Mouse (Mus musculus): ENCODE data around the gene Slc9a9. TPM values are rescaled to one million over a fixed set of nuclear protein-coding genes. Genes with fewer than 3 reads are reported as not detected.
A peak's percentile ranks its signal among the peaks of the same experiment; 100 is the strongest.

Gene Slc9a9
- polyA plus RNA-seq, 1 experiment from 2014 or later = 4.4 TPM

DNA sequence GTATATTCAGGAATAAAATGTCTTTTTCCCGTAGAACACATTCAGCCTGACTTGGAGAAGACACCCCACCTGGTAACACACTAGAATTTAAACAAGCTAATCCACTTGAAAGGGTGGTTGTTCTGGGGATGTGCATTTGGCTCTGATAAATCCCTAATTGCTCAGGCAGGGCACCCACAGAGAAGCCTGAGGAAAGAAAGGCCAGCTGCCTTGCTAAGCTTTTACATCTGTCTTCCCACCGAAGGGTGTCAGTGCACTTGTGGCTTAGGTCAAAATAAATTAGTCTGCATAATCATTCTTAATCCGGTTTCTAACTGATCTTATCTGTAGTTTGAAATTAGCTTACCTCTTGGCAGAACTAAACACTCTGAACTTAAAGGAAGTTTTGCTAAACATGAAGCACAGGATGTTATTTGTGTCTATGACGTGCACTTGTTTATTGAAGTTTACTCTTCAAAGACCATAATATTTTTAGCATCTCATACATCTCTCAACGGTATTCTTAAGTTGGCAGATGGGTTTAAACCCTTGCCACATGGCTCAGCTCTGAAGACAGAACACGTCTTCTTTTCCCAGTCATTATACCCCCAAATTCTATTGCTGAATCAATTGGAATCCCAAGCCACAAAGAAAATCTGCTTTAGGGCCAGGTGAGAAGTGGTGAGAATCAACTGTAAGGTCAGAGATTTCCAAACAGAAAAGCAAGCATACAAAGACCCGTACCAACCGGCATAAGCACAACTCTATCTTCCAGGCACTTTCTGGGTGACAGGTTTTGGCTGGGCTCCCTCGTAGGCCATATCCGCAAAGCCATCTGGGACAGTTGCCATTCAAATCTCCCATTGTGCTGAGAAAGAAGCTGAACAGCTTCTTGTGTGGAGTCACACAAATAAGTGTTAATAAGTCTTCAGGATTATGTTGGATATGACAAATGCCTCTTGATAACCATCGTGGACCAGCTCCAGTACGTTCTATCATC is 443.7 kb downstream of the Slc9a9 start:
- Histone ChIP-seq H3K36me3 (ENCODE audit: control insufficient read depth, insufficient read depth, low read length) (no peaks in the 10 kb centered on the region), H3K27ac (ENCODE audit: low read depth, low read length) (no peak overlapping the region), H3K9ac (ENCODE audit: low read depth, low read length) (no peak overlapping the region), H3K4me3 (ENCODE audit: low read length) (no peak overlapping the region), H3K27me3 (ENCODE audit: control insufficient read depth, insufficient read depth, low read length) (no peaks in the 10 kb centered on the region), H3K4me1 (ENCODE audit: control insufficient read depth, insufficient read depth, low read length) (no peaks in the 10 kb centered on the region), H3K9me3 (ENCODE audit: control insufficient read depth, low read length) (no peaks in the 10 kb centered on the region), H3K4me2 (replicated peaks; ENCODE audit: low read depth, low read length) (no peak overlapping the region)
- no peak for ATAC-seq (ENCODE audit: low FRiP score, low TSS enrichment)
- 72% methylated on average over 12 of the region's 12 CpGs for WGBS

- 30% methylated on average over 4 of the region's 4 CpGs for WGBS
- Histone ChIP-seq H3K4me3 (ENCODE audit: low read length) (no peak overlapping the region), H3K4me2 (replicated peaks; ENCODE audit: low read depth, low read length) (no peak overlapping the region), H3K27me3 (ENCODE audit: control insufficient read depth, insufficient read depth, low read length) (no peaks in the 10 kb centered on the region), H3K9ac (ENCODE audit: low read depth, low read length) (no peak overlapping the region), H3K9me3 (ENCODE audit: control insufficient read depth, low read length) (no peaks in the 10 kb centered on the region), H3K27ac (ENCODE audit: low read depth, low read length) (no peak overlapping the region), H3K36me3 (ENCODE audit: control insufficient read depth, insufficient read depth, low read length) (no peaks in the 10 kb centered on the region), H3K4me1 (ENCODE audit: control insufficient read depth, insufficient read depth, low read length) (peaks cover 10% of the 10 kb centered on the region; the same call in 1 of the 2 replicates)
- ATAC-seq (ENCODE audit: low FRiP score, low TSS enrichment) = no peak
Observed at GRCm38 (mm10) chr9:95120062-95120461, 450.4 kb downstream of the Slc9a9 start.

- Histone ChIP-seq H3K27ac (ENCODE audit: low read depth, low read length) (no peak overlapping the region), H3K4me2 (replicated peaks; ENCODE audit: low read depth, low read length) (0 out of 2 replicates have a peak overlapping the region, but pooled peaks have one; percentile 2), H3K27me3 (ENCODE audit: control insufficient read depth, insufficient read depth, low read length) (no peaks in the 10 kb centered on the region), H3K4me1 (ENCODE audit: control insufficient read depth, insufficient read depth, low read length) (peaks cover 10% of the 10 kb centered on the region; the same call in 1 of the 2 replicates), H3K9ac (ENCODE audit: low read depth, low read length) (no peak overlapping the region), H3K4me3 (ENCODE audit: low read length) (no peak overlapping the region), H3K9me3 (ENCODE audit: control insufficient read depth, low read length) (no peaks in the 10 kb centered on the region), H3K36me3 (ENCODE audit: control insufficient read depth, insufficient read depth, low read length) (no peaks in the 10 kb centered on the region)
- peak; percentile 95 for ATAC-seq (ENCODE audit: low FRiP score, low TSS enrichment)
- 19% methylated on average over 11 of the region's 11 CpGs for WGBS
Observed at GRCm38 (mm10) chr9:95121151-95121835, 451.6 kb downstream of the Slc9a9 start.

DNA sequence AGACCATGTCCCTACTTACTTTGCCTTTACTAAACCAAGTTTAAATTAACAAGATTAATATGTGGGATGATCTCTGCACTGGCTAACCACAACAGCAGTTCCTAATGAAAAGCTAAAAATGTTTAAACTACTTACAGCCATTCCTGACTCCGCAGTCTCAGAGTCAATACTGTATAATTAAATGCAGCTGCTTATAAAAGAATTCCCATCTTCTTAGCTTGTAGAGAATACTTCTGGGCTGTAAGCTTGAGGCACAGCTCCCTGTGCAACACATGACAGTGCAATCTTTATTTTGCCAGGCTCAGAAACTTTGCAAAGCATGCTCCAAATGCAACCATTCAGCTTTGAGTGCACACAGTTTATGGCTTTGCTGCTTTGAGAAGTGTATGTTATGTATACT is 456.0 kb downstream of the Slc9a9 start:
- Histone ChIP-seq H3K27me3 (ENCODE audit: control insufficient read depth, insufficient read depth, low read length) (no peaks in the 10 kb centered on the region), H3K36me3 (ENCODE audit: control insufficient read depth, insufficient read depth, low read length) (no peaks in the 10 kb centered on the region), H3K4me2 (replicated peaks; ENCODE audit: low read depth, low read length) (no peak overlapping the region), H3K4me3 (ENCODE audit: low read length) (no peak overlapping the region), H3K27ac (ENCODE audit: low read depth, low read length) (no peak overlapping the region), H3K9ac (ENCODE audit: low read depth, low read length) (no peak overlapping the region), H3K9me3 (ENCODE audit: control insufficient read depth, low read length) (no peaks in the 10 kb centered on the region), H3K4me1 (ENCODE audit: control insufficient read depth, insufficient read depth, low read length) (peaks cover 7% of the 10 kb centered on the region; the same call in 1 of the 2 replicates)
- 90% methylated on average over 1 of the region's 1 CpGs for WGBS
- ATAC-seq (ENCODE audit: low FRiP score, low TSS enrichment) = no peak

DNA sequence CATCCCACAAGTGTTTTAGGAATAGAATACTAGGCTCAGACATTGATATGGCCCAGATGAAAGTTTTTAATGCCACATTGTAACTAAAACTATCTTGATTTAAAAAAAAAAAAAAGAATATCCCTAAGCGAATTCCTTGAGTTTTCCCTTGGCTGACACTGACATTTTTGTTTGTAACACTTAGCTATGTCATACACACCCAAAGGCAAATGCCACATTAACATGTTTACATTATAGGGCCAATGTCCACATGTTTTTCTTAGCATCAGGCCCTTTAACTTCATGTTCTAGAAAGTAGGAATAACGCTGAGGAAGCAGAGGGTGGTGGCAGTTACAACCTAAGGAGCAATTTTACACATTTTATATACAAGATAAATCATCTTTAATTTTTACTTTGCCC is 458.1 kb downstream of the Slc9a9 start:
- no peak for ATAC-seq (ENCODE audit: low FRiP score, low TSS enrichment)
- WGBS = 81% methylated on average over 2 of the region's 2 CpGs

DNA sequence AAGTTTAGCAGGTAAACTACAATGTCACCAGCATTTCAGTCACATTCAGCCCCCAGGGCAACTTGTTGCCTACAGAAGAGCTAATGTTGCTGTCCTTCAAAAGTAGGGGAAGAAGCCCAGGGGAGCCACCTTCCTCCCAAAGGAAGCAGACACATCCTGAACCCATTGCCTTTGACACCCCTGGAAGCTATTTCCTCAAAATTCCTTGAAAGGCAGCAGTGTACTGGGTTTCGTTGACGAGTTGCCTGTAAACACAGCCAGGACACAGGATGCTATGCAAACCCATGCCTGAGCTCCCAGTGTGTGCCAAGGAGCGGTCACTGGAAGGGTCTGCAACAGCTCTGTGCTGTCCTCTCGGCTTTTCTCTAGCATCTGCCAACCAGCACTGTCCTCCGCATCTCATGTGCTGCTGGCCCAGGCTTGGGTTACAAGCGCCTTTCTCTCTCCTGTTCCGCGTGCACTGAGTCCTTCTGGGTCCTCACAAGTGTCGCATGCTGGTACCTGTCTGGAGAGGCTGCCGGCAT is 479.6 kb downstream of the Slc9a9 start:
- ATAC-seq (ENCODE audit: low FRiP score, low TSS enrichment) = no peak
- WGBS = 85% methylated on average over 10 of the region's 10 CpGs

More for the DNA sequence above, 458.1 kb downstream of the Slc9a9 start:
- no peaks in the 10 kb centered on the region for H3K9me3 ChIP-seq (ENCODE audit: control insufficient read depth, low read length)
- H3K4me3 ChIP-seq (ENCODE audit: low read length) = no peak overlapping the region
- H3K4me1 ChIP-seq (ENCODE audit: control insufficient read depth, insufficient read depth, low read length) = no peaks in the 10 kb centered on the region
- H3K27me3 ChIP-seq (ENCODE audit: control insufficient read depth, insufficient read depth, low read length) = no peaks in the 10 kb centered on the region
- no peaks in the 10 kb centered on the region for H3K36me3 ChIP-seq (ENCODE audit: control insufficient read depth, insufficient read depth, low read length)
- H3K4me2 ChIP-seq (replicated peaks; ENCODE audit: low read depth, low read length) = no peak overlapping the region
- no peak overlapping the region for H3K9ac ChIP-seq (ENCODE audit: low read depth, low read length)
- no peak overlapping the region for H3K27ac ChIP-seq (ENCODE audit: low read depth, low read length)

DNA sequence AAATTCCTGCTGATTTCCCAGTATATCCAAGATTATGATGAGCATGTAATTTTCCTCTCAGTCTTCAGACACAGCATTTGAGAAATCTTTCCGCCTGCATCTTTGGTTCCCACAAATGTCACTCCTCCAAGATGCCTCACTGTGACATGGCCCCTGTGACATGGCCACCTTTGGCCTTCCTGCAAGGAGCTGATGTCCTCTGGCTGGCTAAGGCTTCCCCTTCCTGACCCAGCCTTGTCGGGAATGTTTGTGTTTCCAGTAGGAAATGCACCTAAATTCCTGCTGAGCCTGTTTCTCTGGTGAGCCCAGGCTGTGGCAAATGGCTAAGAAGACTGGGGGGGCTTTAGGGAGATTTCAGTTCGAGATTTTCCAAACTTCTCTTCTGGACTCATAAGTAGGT is 480.4 kb downstream of the Slc9a9 start:
- Histone ChIP-seq H3K27ac (ENCODE audit: low read depth, low read length) (no peak overlapping the region), H3K4me3 (ENCODE audit: low read length) (no peak overlapping the region), H3K36me3 (ENCODE audit: control insufficient read depth, insufficient read depth, low read length) (no peaks in the 10 kb centered on the region), H3K4me1 (ENCODE audit: control insufficient read depth, insufficient read depth, low read length) (no peaks in the 10 kb centered on the region), H3K27me3 (ENCODE audit: control insufficient read depth, insufficient read depth, low read length) (no peaks in the 10 kb centered on the region), H3K4me2 (replicated peaks; ENCODE audit: low read depth, low read length) (no peak overlapping the region), H3K9me3 (ENCODE audit: control insufficient read depth, low read length) (no peaks in the 10 kb centered on the region), H3K9ac (ENCODE audit: low read depth, low read length) (no peak overlapping the region)
- 35% methylated on average over 3 of the region's 3 CpGs for WGBS
- no peak for ATAC-seq (ENCODE audit: low FRiP score, low TSS enrichment)

More for the DNA sequence above, 479.6 kb downstream of the Slc9a9 start:
- Histone ChIP-seq H3K27ac (ENCODE audit: low read depth, low read length) (no peak overlapping the region), H3K4me2 (replicated peaks; ENCODE audit: low read depth, low read length) (no peak overlapping the region), H3K9ac (ENCODE audit: low read depth, low read length) (no peak overlapping the region), H3K27me3 (ENCODE audit: control insufficient read depth, insufficient read depth, low read length) (no peaks in the 10 kb centered on the region), H3K9me3 (ENCODE audit: control insufficient read depth, low read length) (no peaks in the 10 kb centered on the region), H3K4me1 (ENCODE audit: control insufficient read depth, insufficient read depth, low read length) (no peaks in the 10 kb centered on the region), H3K4me3 (ENCODE audit: low read length) (no peak overlapping the region), H3K36me3 (ENCODE audit: control insufficient read depth, insufficient read depth, low read length) (no peaks in the 10 kb centered on the region)

DNA sequence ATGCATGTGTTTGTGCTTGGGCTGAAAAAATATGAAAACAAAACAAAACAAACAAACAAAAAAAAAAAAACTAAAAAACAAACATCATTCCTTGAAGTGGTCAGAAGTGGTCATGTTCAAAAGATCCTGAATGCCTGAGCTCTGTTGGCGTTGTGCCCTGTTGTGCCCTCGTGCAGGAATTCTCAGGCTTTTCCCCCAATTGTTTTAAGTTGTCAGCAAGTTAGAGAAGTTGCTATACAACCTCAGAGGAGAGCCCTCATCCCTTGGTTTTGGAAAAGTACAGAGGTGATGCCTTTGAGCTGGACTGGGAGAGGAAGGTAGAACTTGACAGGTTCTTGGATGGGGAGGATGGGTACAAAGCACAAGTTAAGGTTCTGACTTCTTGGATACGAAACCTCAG is 480.9 kb downstream of the Slc9a9 start:
- no peaks in the 10 kb centered on the region for H3K27me3 ChIP-seq (ENCODE audit: control insufficient read depth, insufficient read depth, low read length)
- no peaks in the 10 kb centered on the region for H3K36me3 ChIP-seq (ENCODE audit: control insufficient read depth, insufficient read depth, low read length)
- ATAC-seq (ENCODE audit: low FRiP score, low TSS enrichment) = no peak
- no peak overlapping the region for H3K4me3 ChIP-seq (ENCODE audit: low read length)
- H3K4me2 ChIP-seq (replicated peaks; ENCODE audit: low read depth, low read length) = no peak overlapping the region
- no peak overlapping the region for H3K9ac ChIP-seq (ENCODE audit: low read depth, low read length)
- H3K27ac ChIP-seq (ENCODE audit: low read depth, low read length) = no peak overlapping the region
- 71% methylated on average over 3 of the region's 3 CpGs for WGBS
- H3K4me1 ChIP-seq (ENCODE audit: control insufficient read depth, insufficient read depth, low read length) = no peaks in the 10 kb centered on the region
- H3K9me3 ChIP-seq (ENCODE audit: control insufficient read depth, low read length) = no peaks in the 10 kb centered on the region

All from kidney, embryonic 14.5 days (tissue).